Mouse (Mus musculus) hindbrain, embryonic 13.5 days (tissue): ENCODE results near the gene Ffar2. TPM values are rescaled to one million over a fixed set of nuclear protein-coding genes. Genes with fewer than 3 reads are reported as not detected.

ENCODE experiments used
- ATAC-seq: fragments of 200-750 bp; cut with Nextera tagmentation; 2 replicates; pipeline ENCODE4 v1.8.0; 2017; ENCODE audit warnings: moderate TSS enrichment; ENCODE audit not compliant: low FRiP score
- H3K27ac ChIP-seq: fragments of 300-500 bp; sonication (generic); 2 replicates; pipeline ENCODE4 v1.5.1; 2015; ENCODE audit warnings: inconsistent platforms, mild to moderate bottlenecking, moderate library complexity
- H3K27me3 ChIP-seq: fragments of 300-500 bp; sonication (generic); 2 replicates; pipeline ENCODE4 v1.6.1; 2015; ENCODE audit warnings: mild to moderate bottlenecking, inconsistent platforms
- H3K36me3 ChIP-seq: fragments of 300-500 bp; sonication (generic); 2 replicates; pipeline ENCODE4 v1.6.1; 2015; ENCODE audit warnings: mild to moderate bottlenecking, inconsistent platforms
- H3K4me1 ChIP-seq: fragments of 300-500 bp; sonication (generic); replicated peaks from 2 replicates; pipeline ENCODE4 v1.6.1; 2015; ENCODE audit warnings: inconsistent platforms
- H3K4me2 ChIP-seq: fragments of 300-500 bp; sonication (generic); 2 replicates; pipeline ENCODE4 v1.6.1; 2015; ENCODE audit warnings: inconsistent platforms, mild to moderate bottlenecking, moderate library complexity
- H3K4me3 ChIP-seq: fragments of 300-500 bp; sonication (generic); 2 replicates; pipeline ENCODE4 v1.5.1; 2015; ENCODE audit warnings: mild to moderate bottlenecking, inconsistent platforms
- H3K9ac ChIP-seq: fragments of 300-500 bp; sonication (generic); 2 replicates; pipeline ENCODE4 v1.6.1; 2015; ENCODE audit warnings: mild to moderate bottlenecking, inconsistent platforms
- H3K9me3 ChIP-seq: fragments of 300-500 bp; sonication (generic); 2 replicates; pipeline ENCODE4 v1.6.1; 2016; ENCODE audit warnings: inconsistent platforms
- WGBS: fragments of 180-500 bp; shearing (Covaris S2); methylation state at CpG from one replicate; pipeline ENCODE4 v1.1.7; 2015; 5-methylcytosine and 5-hydroxymethylcytosine counted together
- polyA plus RNA-seq: library from polyadenylated mRNA; unstranded; fragments of >200 nt; fragmentation: Nextera tagmentation; extraction: Ambion mirVana; gene quantifications from 2 replicates; pipeline ENCODE4 v1.2.1, GENCODE M21; 2015

The Ffar2 gene
- polyA plus RNA-seq, 1 experiment from 2014 or later = 0.22 TPM

- ATAC-seq = no peak
- Histone ChIP-seq H3K4me3 (no peak within 1 kb of the TSS), H3K27ac (no peak within 1 kb of the TSS), H3K27me3 (0 out of 2 replicates have a peak, but pooled peaks cover 4% of the 10 kb centered on the region), H3K9me3 (no peaks in the 10 kb centered on the region), H3K36me3 (no peaks in the 10 kb centered on the region), H3K4me2 (no peak within 1 kb of the TSS), H3K4me1 (peaks cover 15% of the 10 kb centered on the region), H3K9ac (no peak within 1 kb of the TSS)
- WGBS = 55% methylated on average over 15 of the region's 15 CpGs
Observed at GRCm38 (mm10) chr7:30787377-30788022, 36.1 kb downstream of the Ffar2 start, which contains the start of gene Krtdap. Gene Krtdap, plus strand, starts transcription at chr7:30787896.

- H3K27ac ChIP-seq = peak overlapping the region; percentile 77
- peak; percentile 89 for ATAC-seq
- H3K9ac ChIP-seq = no peak overlapping the region
- H3K4me3 ChIP-seq = no peak overlapping the region
- no peaks in the 10 kb centered on the region for H3K36me3 ChIP-seq
- no peaks in the 10 kb centered on the region for H3K9me3 ChIP-seq
- no peak overlapping the region for H3K4me2 ChIP-seq
- 0 out of 2 replicates have a peak, but pooled peaks cover 4% of the 10 kb centered on the region for H3K27me3 ChIP-seq
- peaks cover 15% of the 10 kb centered on the region for H3K4me1 ChIP-seq
- 46% methylated on average over 13 of the region's 13 CpGs for WGBS
Observed at GRCm38 (mm10) chr7:30785721-30786546, 37.6 kb downstream of the Ffar2 start.

GRCm38 (mm10) chr7:30785154-30785553, 38.4 kb downstream of the Ffar2 start:
- Histone ChIP-seq H3K27ac (peak overlapping the region; percentile 77), H3K4me1 (peaks cover 15% of the 10 kb centered on the region), H3K4me2 (no peak overlapping the region), H3K4me3 (no peak overlapping the region), H3K9me3 (no peaks in the 10 kb centered on the region), H3K9ac (no peak overlapping the region), H3K27me3 (0 out of 2 replicates have a peak, but pooled peaks cover 4% of the 10 kb centered on the region), H3K36me3 (no peaks in the 10 kb centered on the region)
- 65% methylated on average over 1 of the region's 1 CpGs for WGBS
- ATAC-seq = no peak

GRCm38 (mm10) chr7:30782658-30783057, 40.9 kb downstream of the Ffar2 start:
- H3K27ac ChIP-seq = no peak overlapping the region
- ATAC-seq = no peak
- no peaks in the 10 kb centered on the region for H3K9me3 ChIP-seq
- H3K36me3 ChIP-seq = no peaks in the 10 kb centered on the region
- no peak overlapping the region for H3K4me3 ChIP-seq
- no peaks in the 10 kb centered on the region for H3K27me3 ChIP-seq
- H3K9ac ChIP-seq = no peak overlapping the region
- WGBS = 79% methylated on average over 3 of the region's 3 CpGs
- H3K4me1 ChIP-seq = peaks cover 15% of the 10 kb centered on the region
- H3K4me2 ChIP-seq = no peak overlapping the region

GRCm38 (mm10) chr7:30781792-30782191, 41.8 kb downstream of the Ffar2 start:
- 67% methylated on average over 4 of the region's 4 CpGs for WGBS
- Histone ChIP-seq H3K9me3 (no peaks in the 10 kb centered on the region), H3K4me3 (no peak overlapping the region), H3K4me1 (peaks cover 15% of the 10 kb centered on the region), H3K9ac (no peak overlapping the region), H3K27ac (no peak overlapping the region), H3K4me2 (no peak overlapping the region), H3K36me3 (no peaks in the 10 kb centered on the region), H3K27me3 (no peaks in the 10 kb centered on the region)
- no peak for ATAC-seq

DNA sequence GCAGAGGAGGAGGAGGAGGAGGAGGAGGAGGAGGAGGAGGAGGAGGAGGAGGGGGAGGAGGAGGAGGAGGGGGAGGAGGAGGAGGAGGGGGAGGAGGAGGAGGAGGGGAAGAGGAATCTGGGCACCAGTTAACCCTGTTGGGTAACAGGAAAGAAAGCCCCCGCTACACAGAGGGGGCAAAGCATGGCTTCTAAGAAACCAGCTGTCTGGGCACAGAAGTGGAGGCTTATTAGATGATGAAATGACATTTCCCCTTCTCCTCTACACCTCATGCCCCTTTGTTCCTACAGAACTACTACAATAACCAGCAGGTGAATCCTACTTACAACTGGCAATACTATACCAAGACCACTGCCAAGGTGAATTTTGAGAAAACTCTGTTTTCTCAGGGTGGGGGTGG, 45.7 kb downstream of the Ffar2 start:
- 77% methylated on average over 1 of the region's 1 CpGs for WGBS
- H3K27ac ChIP-seq = no peak overlapping the region
- no peak for ATAC-seq

DNA sequence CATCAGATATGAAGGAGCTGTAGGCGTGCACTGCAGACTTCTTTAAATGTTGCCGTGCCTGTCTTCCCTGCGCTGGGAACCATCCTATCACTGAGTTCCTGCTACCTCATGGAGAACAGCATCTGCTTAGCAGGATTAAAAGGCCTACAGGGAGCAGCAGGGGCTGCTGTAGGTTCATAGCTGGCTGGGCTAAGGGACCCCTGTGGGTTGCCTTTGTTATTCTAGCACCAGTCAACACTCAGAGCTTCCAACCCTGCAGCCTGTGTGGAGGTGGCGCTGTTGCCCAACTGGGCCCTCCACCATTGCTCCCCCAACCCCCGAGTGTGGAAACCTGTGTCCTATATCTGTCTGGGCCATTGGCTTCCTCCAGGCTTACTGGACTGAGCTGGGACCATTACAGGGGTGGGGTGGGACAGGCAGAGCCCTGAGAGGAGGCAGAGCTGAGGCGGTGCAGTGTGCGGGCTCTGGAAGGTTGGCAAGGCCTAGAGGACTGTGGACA, 46.4 kb downstream of the Ffar2 start:
- Histone ChIP-seq H3K27ac (no peak overlapping the region), H3K9ac (no peak overlapping the region), H3K4me3 (no peak overlapping the region), H3K27me3 (0 out of 2 replicates have a peak, but pooled peaks cover 2% of the 10 kb centered on the region), H3K9me3 (no peaks in the 10 kb centered on the region), H3K4me2 (no peak overlapping the region), H3K36me3 (no peaks in the 10 kb centered on the region), H3K4me1 (no peaks in the 10 kb centered on the region)
- ATAC-seq = no peak
- 44% methylated on average over 7 of the region's 7 CpGs for WGBS

More for the DNA sequence above, 45.7 kb downstream of the Ffar2 start:
- Histone ChIP-seq H3K9me3 (no peaks in the 10 kb centered on the region), H3K9ac (no peak overlapping the region), H3K4me1 (no peaks in the 10 kb centered on the region), H3K27me3 (0 out of 2 replicates have a peak, but pooled peaks cover 2% of the 10 kb centered on the region), H3K4me2 (no peak overlapping the region), H3K36me3 (no peaks in the 10 kb centered on the region), H3K4me3 (no peak overlapping the region)

- no peak for ATAC-seq
- Histone ChIP-seq H3K27me3 (0 out of 2 replicates have a peak, but pooled peaks cover 2% of the 10 kb centered on the region), H3K27ac (no peak overlapping the region), H3K9ac (no peak overlapping the region), H3K36me3 (no peaks in the 10 kb centered on the region), H3K4me1 (no peaks in the 10 kb centered on the region), H3K9me3 (no peaks in the 10 kb centered on the region), H3K4me2 (no peak overlapping the region), H3K4me3 (no peak overlapping the region)
- 91% methylated on average over 9 of the region's 9 CpGs for WGBS
Observed at GRCm38 (mm10) chr7:30776104-30776503, 47.5 kb downstream of the Ffar2 start.

- Histone ChIP-seq H3K27me3 (0 out of 2 replicates have a peak, but pooled peaks cover 6% of the 10 kb centered on the region), H3K9ac (no peak overlapping the region), H3K4me2 (no peak overlapping the region), H3K27ac (no peak overlapping the region), H3K36me3 (no peaks in the 10 kb centered on the region), H3K9me3 (no peaks in the 10 kb centered on the region), H3K4me1 (0 out of 2 replicates have a peak, but pooled peaks cover 5% of the 10 kb centered on the region), H3K4me3 (no peak overlapping the region)
- WGBS = 45% methylated on average over 9 of the region's 9 CpGs
- no peak for ATAC-seq
Observed at GRCm38 (mm10) chr7:30769236-30769635, 54.3 kb downstream of the Ffar2 start.

Other genes with a start within 250 kb of the Ffar2 start
- 10.7 and 11.3 TPM in 2 replicates for gene Kmt2b, start 235.0 kb downstream of the Ffar2 start, polyA plus RNA-seq
- 0.21 and 0.25 TPM in 2 replicates for gene Zbtb32, start 224.9 kb downstream of the Ffar2 start, polyA plus RNA-seq
- 0.49 and 0.63 TPM in 2 replicates for gene Upk1a, start 210.9 kb downstream of the Ffar2 start, polyA plus RNA-seq
- gene Cox6b1, start 197.6 kb downstream of the Ffar2 start, polyA plus RNA-seq = 1,107 TPM in 2 replicates
- gene Etv2, start 187.9 kb downstream of the Ffar2 start, polyA plus RNA-seq = not detected in 2 replicates
- gene Rbm42, start 173.5 kb downstream of the Ffar2 start, polyA plus RNA-seq = 137 and 140 TPM in 2 replicates
- 23.2 and 27.1 TPM in 2 replicates for gene Haus5, start 158.8 kb downstream of the Ffar2 start, polyA plus RNA-seq
- not detected in 2 replicates for gene Pmis2, start 152.2 kb downstream of the Ffar2 start, polyA plus RNA-seq
- gene 2200002J24Rik, start 124.8 kb downstream of the Ffar2 start, polyA plus RNA-seq = not detected in 2 replicates
- 1.2 and 1.6 TPM in 2 replicates for gene Atp4a, start 111.6 kb downstream of the Ffar2 start, polyA plus RNA-seq
- 232 and 243 TPM in 2 replicates for gene Tmem147, start 94.2 kb downstream of the Ffar2 start, polyA plus RNA-seq
- 1.3 and 1.7 TPM in 2 replicates for gene Gapdhs, start 80.1 kb downstream of the Ffar2 start, polyA plus RNA-seq
- 1.3 and 1.7 TPM in 2 replicates for gene Sbsn, start 72.3 kb downstream of the Ffar2 start, polyA plus RNA-seq
- gene Dmkn, start 60.0 kb downstream of the Ffar2 start, polyA plus RNA-seq = 0.52 and 0.70 TPM in 2 replicates
- 1.1 TPM in 1 of 2 replicates, not detected in the other for gene Krtdap, start 35.9 kb downstream of the Ffar2 start, polyA plus RNA-seq
- gene Ffar3, start 32.4 kb upstream of the Ffar2 start, polyA plus RNA-seq = 0.13 TPM in 1 of 2 replicates, not detected in the other
- not detected in 2 replicates for gene Ffar1, start 37.8 kb upstream of the Ffar2 start, polyA plus RNA-seq
- not detected in 2 replicates for gene Cd22, start 56.6 kb upstream of the Ffar2 start, polyA plus RNA-seq
- 1.7 and 1.9 TPM in 2 replicates for gene Mag, start 91.1 kb upstream of the Ffar2 start, polyA plus RNA-seq
- not detected in 2 replicates for gene Hamp2, start 100.9 kb upstream of the Ffar2 start, polyA plus RNA-seq
- gene Hamp, start 120.3 kb upstream of the Ffar2 start, polyA plus RNA-seq = not detected in 2 replicates
- 25.9 and 26.0 TPM in 2 replicates for gene Usf2, start 133.0 kb upstream of the Ffar2 start, polyA plus RNA-seq
- gene Lsr, start 149.7 kb upstream of the Ffar2 start, polyA plus RNA-seq = 17.2 and 18.8 TPM in 2 replicates
- gene Fam187b, start 150.0 kb upstream of the Ffar2 start, polyA plus RNA-seq = 0.96 and 0.97 TPM in 2 replicates
- 13.0 and 20.0 TPM in 2 replicates for gene Fxyd5, start 218.7 kb upstream of the Ffar2 start, polyA plus RNA-seq
- 108 and 116 TPM in 2 replicates for gene Fxyd7, start 227.7 kb upstream of the Ffar2 start, polyA plus RNA-seq
- gene Fxyd1, start 233.4 kb upstream of the Ffar2 start, polyA plus RNA-seq = 27.3 and 30.6 TPM in 2 replicates
- 1.1 and 1.6 TPM in 2 replicates for gene Lgi4, start 235.6 kb upstream of the Ffar2 start, polyA plus RNA-seq